Mouse (Mus musculus): Measurements from ENCODE around the gene S100a9. TPM values are rescaled to one million over a fixed set of nuclear protein-coding genes. Genes with fewer than 3 reads are reported as not detected.

The S100a9 gene
- total RNA-seq, 2 experiments from 2014 or later: 0.70 to 44.4 TPM

Other genes with a start within 250 kb of the S100a9 start
- 10 to 100 TPM; 18.7 to 21.4 TPM for gene Npr1, start 229.9 kb downstream of the S100a9 start, total RNA-seq (2021)
- 10 to 100 TPM; 46.4 to 50.3 TPM for gene Ilf2, start 219.6 kb downstream of the S100a9 start, total RNA-seq (2021)
- gene Snapin, start 204.7 kb downstream of the S100a9 start, total RNA-seq (2021): 10 to 100 TPM; 63.2 to 67.2 TPM
- 100 to 1,000 TPM; 103 to 108 TPM for gene Chtop, start 186.2 kb downstream of the S100a9 start, total RNA-seq (2021)
- 10 to 100 TPM; 37.5 to 44.2 TPM for gene S100a1, start 181.3 kb downstream of the S100a9 start, total RNA-seq (2021)
- gene S100a13, start 181.3 kb downstream of the S100a9 start, total RNA-seq (2021): 10 to 100 TPM; 15.8 to 17.9 TPM
- gene S100a14, start 168.9 kb downstream of the S100a9 start, total RNA-seq (2021): under 1 TPM in 1 of 2 experiments, not detected in 1; 0.23 TPM
- gene S100a16, start 158.5 kb downstream of the S100a9 start, total RNA-seq (2021): 100 to 1,000 TPM; 124 to 128 TPM
- gene S100a3, start 135.1 kb downstream of the S100a9 start, total RNA-seq (2021): 1 to 10 TPM in 1 of 2 experiments, under 1 TPM in 1; 0.49 to 1.6 TPM
- not detected for gene S100a2, start 105.5 kb downstream of the S100a9 start, total RNA-seq (2021)
- gene Gm42674, start 93.8 kb downstream of the S100a9 start, total RNA-seq (2021): not detected
- 10 to 100 TPM in 1 of 2 experiments, 1 to 10 TPM in 1; 9.6 to 20.1 TPM for gene S100a4, start 92.0 kb downstream of the S100a9 start, total RNA-seq (2021)
- not detected for gene S100a5, start 87.2 kb downstream of the S100a9 start, total RNA-seq (2021)
- 100 to 1,000 TPM in 1 of 2 experiments, 10 to 100 TPM in 1; 83.2 to 102 TPM for gene S100a6, start 82.8 kb downstream of the S100a9 start, total RNA-seq (2021)
- gene S100a7a, start 41.7 kb downstream of the S100a9 start, total RNA-seq (2021): not detected
- gene S100a8, start 26.7 kb downstream of the S100a9 start, total RNA-seq (2021): 10 to 100 TPM in 1 of 2 experiments, under 1 TPM in 1; 0.94 to 42.3 TPM
- gene Pglyrp4, start 31.2 kb upstream of the S100a9 start, total RNA-seq (2021): not detected
- not detected for gene Gm5849, start 82.2 kb upstream of the S100a9 start, total RNA-seq (2021)